Mouse (Mus musculus) heart, adult 2 months (tissue): ENCODE results near the gene Gm20671. TPM values are rescaled to one million over a fixed set of nuclear protein-coding genes. Genes with fewer than 3 reads are reported as not detected.

Source experiments
- DNase-seq, 2 experiments: peaks; one replicate each; pipeline ENCODE4 v3.0.0; 2021
- H3K27ac ChIP-seq: fragments of 200-600 bp; 2 replicates; pipeline ENCODE4 v1.8.1; 2022
- H3K27me3 ChIP-seq: fragments of 200-500 bp; 2 replicates; pipeline ENCODE4 v1.6.1; 2012; ENCODE audit warnings: mild to moderate bottlenecking, low read length, inconsistent platforms, mixed read lengths; ENCODE audit not compliant: control insufficient read depth, insufficient read depth
- H3K36me3 ChIP-seq: fragments of 200-500 bp; 2 replicates; pipeline ENCODE4 v1.6.1; 2012; ENCODE audit warnings: low read length, inconsistent platforms; ENCODE audit not compliant: control insufficient read depth, insufficient read depth
- H3K4me1 ChIP-seq: fragments of 200-500 bp; 2 replicates; pipeline ENCODE4 v1.6.1; 2011; ENCODE audit warnings: low read length; ENCODE audit not compliant: control insufficient read depth, insufficient read depth
- H3K4me3 ChIP-seq: fragments of 200-600 bp; 2 replicates; pipeline ENCODE4 v1.8.1; 2022
- H3K79me2 ChIP-seq: fragments of 200-500 bp; replicated peaks from 2 replicates; pipeline ENCODE4 v1.6.1; 2012; ENCODE audit warnings: mild to moderate bottlenecking, inconsistent platforms, low read length, moderate library complexity, mixed read lengths; ENCODE audit not compliant: control insufficient read depth, insufficient read depth
- H3K9ac ChIP-seq: fragments of 200-500 bp; 2 replicates; pipeline ENCODE4 v1.6.1; 2012; ENCODE audit warnings: low read depth, mild to moderate bottlenecking, control low read depth, inconsistent platforms, low read length, mixed read lengths
- CTCF ChIP-seq: fragments of 200-600 bp; IDR thresholded peaks from 2 replicates; pipeline ENCODE4 v1.8.1; 2022; ENCODE audit warnings: antibody characterized with exemption, mild to moderate bottlenecking, moderate library complexity
- EP300 ChIP-seq: fragments of 200-500 bp; IDR thresholded peaks from 2 replicates; pipeline ENCODE4 v1.6.1; 2011; ENCODE audit warnings: low read depth, low read length, control low read depth; ENCODE audit not compliant: insufficient read depth
- POLR2A ChIP-seq: fragments of 200-500 bp; IDR thresholded peaks from 2 replicates; pipeline ENCODE4 v1.6.1; 2011; ENCODE audit warnings: mild to moderate bottlenecking, low read depth, low read length, control low read depth; ENCODE audit not compliant: insufficient read depth
- WGBS: fragments of 180-500 bp; shearing (Covaris S2); methylation state at CpG from one replicate; pipeline ENCODE4 v1.1.7; 2018; 5-methylcytosine and 5-hydroxymethylcytosine counted together
- intact Hi-C: fragments of 180-260 bp; cut with DNase I; formaldehyde crosslinking; loops from one replicate; pipeline ENCODE4 v1.15.1; 2025
- polyA plus RNA-seq: library from polyadenylated mRNA; depleted of rRNA; stranded (reverse); fragments of >200 nt; gene quantifications from 2 replicates; pipeline ENCODE4 v1.2.3, GENCODE M21; 2012; rRNA removed
- total RNA-seq, 2 experiments: library from RNA; stranded (reverse); gene quantifications; 2 replicates each; pipeline ENCODE4 v1.2.3; 2021

Gm20671 gene
- total and polyA plus RNA-seq, 3 experiments: 0.97 to 1.3 (median 1.2) TPM

- WGBS: 46% methylated on average over 2 of the region's 2 CpGs
- H3K4me3 ChIP-seq: no peak overlapping the region
These were observed 133.5 kb downstream of the Gm20671 start for GRCm38 (mm10) chr5:32693411-32693810.

More at GRCm38 (mm10) chr5:32693411-32693810, 133.5 kb downstream of the Gm20671 start:
- DNase-seq: no peak
- Histone ChIP-seq H3K36me3 (no peaks in the 10 kb centered on the region), H3K27ac (no peak overlapping the region), H3K27me3 (no peaks in the 10 kb centered on the region), H3K79me2 (no peaks in the 10 kb centered on the region), H3K9ac (no peak overlapping the region), H3K4me1 (no peaks in the 10 kb centered on the region)
- intact Hi-C loops: no loop called here
- TF ChIP-seq POLR2A (no peak), CTCF (no peak), EP300 (no peak)

Other genes with a start within 250 kb of the Gm20671 start
- gene Yes1, start 215.9 kb downstream of the Gm20671 start, total RNA-seq: 10 to 100 TPM; 16.0 to 19.7 TPM
- 1.9 and 4.3 TPM in 2 replicates for gene Yes1, start 215.9 kb downstream of the Gm20671 start, polyA plus RNA-seq
- 10 to 100 TPM; 23.4 to 29.4 TPM for gene Pisd, start 41.5 kb downstream of the Gm20671 start, total RNA-seq
- gene Pisd, start 41.5 kb downstream of the Gm20671 start, polyA plus RNA-seq: 39.9 and 48.3 TPM in 2 replicates
- gene Prr14l, start 27.1 kb upstream of the Gm20671 start, total RNA-seq: 1 to 10 TPM; 6.0 to 6.3 TPM
- 3.4 and 4.0 TPM in 2 replicates for gene Prr14l, start 27.1 kb upstream of the Gm20671 start, polyA plus RNA-seq
- gene Depdc5, start 36.6 kb upstream of the Gm20671 start, total RNA-seq: 10 to 100 TPM; 17.5 to 22.3 TPM
- gene Depdc5, start 36.6 kb upstream of the Gm20671 start, polyA plus RNA-seq: 7.6 and 15.1 TPM in 2 replicates
- gene Ywhah, start 191.7 kb upstream of the Gm20671 start, total RNA-seq: 100 to 1,000 TPM in 1 of 2 experiments, 10 to 100 TPM in 1; 75.4 to 106 TPM
- gene Ywhah, start 191.7 kb upstream of the Gm20671 start, polyA plus RNA-seq: 82.2 and 114 TPM in 2 replicates